Mouse (Mus musculus) heart, adult 2 months (tissue): Measurements from ENCODE around the gene Rbm19. TPM values are rescaled to one million over a fixed set of nuclear protein-coding genes. Genes with fewer than 3 reads are reported as not detected.

Experiments used
- DNase-seq, 2 experiments: peaks; one replicate each; pipeline ENCODE4 v3.0.0; 2021
- H3K27ac ChIP-seq: fragments of 200-600 bp; 2 replicates; pipeline ENCODE4 v1.8.1; 2022
- H3K27me3 ChIP-seq: fragments of 200-500 bp; 2 replicates; pipeline ENCODE4 v1.6.1; 2012; ENCODE audit warnings: mild to moderate bottlenecking, low read length, inconsistent platforms, mixed read lengths; ENCODE audit not compliant: control insufficient read depth, insufficient read depth
- H3K36me3 ChIP-seq: fragments of 200-500 bp; 2 replicates; pipeline ENCODE4 v1.6.1; 2012; ENCODE audit warnings: low read length, inconsistent platforms; ENCODE audit not compliant: control insufficient read depth, insufficient read depth
- H3K4me1 ChIP-seq: fragments of 200-500 bp; 2 replicates; pipeline ENCODE4 v1.6.1; 2011; ENCODE audit warnings: low read length; ENCODE audit not compliant: control insufficient read depth, insufficient read depth
- H3K4me3 ChIP-seq: fragments of 200-600 bp; 2 replicates; pipeline ENCODE4 v1.8.1; 2022
- H3K79me2 ChIP-seq: fragments of 200-500 bp; replicated peaks from 2 replicates; pipeline ENCODE4 v1.6.1; 2012; ENCODE audit warnings: mild to moderate bottlenecking, inconsistent platforms, low read length, moderate library complexity, mixed read lengths; ENCODE audit not compliant: control insufficient read depth, insufficient read depth
- H3K9ac ChIP-seq: fragments of 200-500 bp; 2 replicates; pipeline ENCODE4 v1.6.1; 2012; ENCODE audit warnings: low read depth, mild to moderate bottlenecking, control low read depth, inconsistent platforms, low read length, mixed read lengths
- CTCF ChIP-seq: fragments of 200-600 bp; IDR thresholded peaks from 2 replicates; pipeline ENCODE4 v1.8.1; 2022; ENCODE audit warnings: antibody characterized with exemption, mild to moderate bottlenecking, moderate library complexity
- EP300 ChIP-seq: fragments of 200-500 bp; IDR thresholded peaks from 2 replicates; pipeline ENCODE4 v1.6.1; 2011; ENCODE audit warnings: low read depth, low read length, control low read depth; ENCODE audit not compliant: insufficient read depth
- POLR2A ChIP-seq: fragments of 200-500 bp; IDR thresholded peaks from 2 replicates; pipeline ENCODE4 v1.6.1; 2011; ENCODE audit warnings: mild to moderate bottlenecking, low read depth, low read length, control low read depth; ENCODE audit not compliant: insufficient read depth
- WGBS: fragments of 180-500 bp; shearing (Covaris S2); methylation state at CpG from one replicate; pipeline ENCODE4 v1.1.7; 2018; 5-methylcytosine and 5-hydroxymethylcytosine counted together
- intact Hi-C: fragments of 180-260 bp; cut with DNase I; formaldehyde crosslinking; loops from one replicate; pipeline ENCODE4 v1.15.1; 2025
- polyA plus RNA-seq: library from polyadenylated mRNA; depleted of rRNA; stranded (reverse); fragments of >200 nt; gene quantifications from 2 replicates; pipeline ENCODE4 v1.2.3, GENCODE M21; 2012
- total RNA-seq, 2 experiments: library from RNA; stranded (reverse); gene quantifications; 2 replicates each; pipeline ENCODE4 v1.2.3; 2021

The Rbm19 gene
- total and polyA plus RNA-seq, 3 experiments, result 11.6 to 22.1 (median 19.6) TPM

DNA sequence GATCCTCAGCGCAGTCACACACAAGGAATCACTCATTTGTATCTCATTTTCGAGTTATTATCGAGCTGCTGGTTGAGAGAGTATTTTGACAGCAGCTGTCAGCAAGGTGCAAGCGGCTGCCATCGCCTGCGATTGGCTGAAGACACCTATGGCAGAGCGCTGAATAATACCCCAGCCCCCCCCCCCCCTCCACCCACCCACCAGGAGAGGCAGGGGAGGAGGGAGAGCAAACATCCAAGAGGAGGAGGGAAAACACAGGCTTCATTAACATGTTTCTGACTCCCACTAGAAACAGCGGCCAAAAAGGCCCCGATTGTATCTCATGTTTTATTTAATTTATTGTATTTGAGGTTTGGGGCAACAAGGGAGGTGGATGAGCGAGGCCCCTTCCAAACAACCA is 39.4 kb downstream of the Rbm19 start:
- intact Hi-C loops, result no loop called here

DNA sequence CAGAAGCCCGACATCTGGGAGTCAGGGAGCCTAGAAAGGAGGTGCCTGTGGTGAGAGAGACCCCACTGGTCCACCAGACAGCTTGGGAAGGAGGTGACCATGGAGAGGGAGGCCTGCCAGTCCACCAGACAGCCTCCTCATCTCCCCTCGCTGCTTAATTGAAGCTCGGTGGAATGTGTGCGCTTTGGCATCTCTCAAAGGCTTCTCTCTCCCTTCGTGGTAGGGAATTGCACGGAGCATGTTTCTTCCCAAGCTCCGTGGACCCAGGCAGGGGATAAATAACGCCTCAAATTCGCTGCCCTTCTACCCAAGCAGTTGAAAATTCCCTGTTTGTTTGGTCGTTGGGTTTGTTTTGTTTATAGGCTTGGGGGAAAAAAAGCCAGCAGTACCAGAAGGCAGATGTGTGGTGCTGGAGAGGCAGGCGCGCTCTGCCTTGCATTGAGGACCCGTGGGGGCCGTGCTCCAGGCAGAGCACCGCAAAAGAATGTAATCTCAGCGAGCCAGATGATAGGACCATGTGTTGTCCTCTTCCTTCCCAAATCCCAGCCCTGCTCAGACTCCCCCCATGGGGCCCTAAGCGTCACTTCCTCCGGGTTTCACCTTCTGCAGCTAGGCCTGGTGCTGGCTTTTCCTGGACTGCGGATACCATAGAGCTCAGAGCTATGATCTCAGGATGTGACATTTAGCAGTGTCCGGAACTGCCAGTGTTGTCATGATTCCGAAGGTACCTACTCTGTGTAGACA is 40.1 kb downstream of the Rbm19 start:
- Histone ChIP-seq H3K4me1 (peaks cover 2% of the 10 kb centered on the region), H3K27me3 (no peaks in the 10 kb centered on the region), H3K27ac (peak overlapping the region; percentile 38), H3K36me3 (no peaks in the 10 kb centered on the region), H3K4me3 (peak overlapping the region; percentile 23), H3K79me2 (no peaks in the 10 kb centered on the region), H3K9ac (peak overlapping the region; percentile 32)
- peak; percentile 50; the same call in 1 of the 2 replicates for TF ChIP-seq POLR2A
- TF ChIP-seq EP300, result 0 out of 2 replicates have a peak, but pooled peaks have one; percentile 50
- TF ChIP-seq CTCF, result no peak
- peak; percentile 71 to 73 for DNase-seq
- WGBS, result 44% methylated on average over 21 of the region's 21 CpGs
- intact Hi-C loops, result no loop called here

More for the DNA sequence above, 39.4 kb downstream of the Rbm19 start:
- H3K27ac ChIP-seq, result no peak overlapping the region; the same call in 1 of the 2 replicates
- WGBS, result 83% methylated on average over 10 of the region's 10 CpGs
- no peak for DNase-seq
- H3K9ac ChIP-seq, result no peak overlapping the region
- H3K36me3 ChIP-seq, result no peaks in the 10 kb centered on the region
- TF ChIP-seq CTCF (no peak), EP300 (no peak), POLR2A (no peak)
- H3K4me1 ChIP-seq, result peaks cover 2% of the 10 kb centered on the region
- H3K79me2 ChIP-seq, result no peaks in the 10 kb centered on the region
- no peaks in the 10 kb centered on the region for H3K27me3 ChIP-seq
- no peak overlapping the region for H3K4me3 ChIP-seq

DNA sequence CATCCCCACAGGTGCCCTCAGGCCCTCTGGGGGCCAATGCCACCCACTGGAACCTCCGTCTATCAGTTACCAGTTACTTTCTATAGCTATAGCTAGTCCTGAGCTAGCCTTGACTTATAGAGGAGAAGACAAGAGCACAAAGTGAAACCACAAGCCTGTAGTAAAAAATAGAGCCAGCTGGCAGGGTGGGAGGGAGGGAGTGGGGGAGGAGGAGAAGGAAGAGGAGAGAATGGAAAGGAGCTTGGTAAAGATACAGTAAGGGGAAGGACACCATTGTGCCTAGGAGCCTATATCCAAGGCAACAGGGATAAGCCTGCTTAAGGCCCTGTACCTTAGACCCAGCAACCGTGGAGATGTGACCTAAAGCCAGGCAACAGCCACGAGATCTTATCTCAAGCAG is 40.9 kb downstream of the Rbm19 start:
- Histone ChIP-seq H3K27me3 (no peaks in the 10 kb centered on the region), H3K4me3 (no peak overlapping the region), H3K9ac (0 out of 2 replicates have a peak overlapping the region, but pooled peaks have one; percentile 3), H3K4me1 (peaks cover 2% of the 10 kb centered on the region), H3K79me2 (no peaks in the 10 kb centered on the region), H3K27ac (peak overlapping the region; percentile 30; the same call in 1 of the 2 replicates), H3K36me3 (no peaks in the 10 kb centered on the region)
- TF ChIP-seq CTCF, result no peak
- TF ChIP-seq POLR2A, result no peak
- TF ChIP-seq EP300, result no peak
- WGBS, result 55% methylated on average over 3 of the region's 3 CpGs
- DNase-seq, result no peak
- intact Hi-C loops, result no loop called here

DNA sequence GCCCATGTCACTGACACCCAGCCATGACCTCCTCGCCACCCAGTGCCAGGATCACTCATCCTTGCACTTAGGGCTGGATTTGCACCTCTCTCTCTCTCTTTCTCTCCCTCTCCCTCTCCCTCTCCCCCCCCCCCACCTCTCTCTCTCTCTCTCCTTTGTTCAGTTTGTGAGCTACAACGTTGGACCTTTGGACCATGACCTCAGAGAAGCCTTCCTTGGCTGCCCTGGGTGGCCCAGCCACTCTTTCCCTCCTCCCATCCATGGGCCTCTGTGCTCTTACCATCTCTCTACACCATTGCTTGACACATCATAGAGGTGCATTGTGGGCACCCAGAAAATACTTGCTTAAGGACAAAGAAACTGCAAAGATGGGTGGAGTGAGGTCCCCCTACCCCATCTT is 42.2 kb downstream of the Rbm19 start:
- Histone ChIP-seq H3K4me3 (no peak overlapping the region), H3K27ac (no peak overlapping the region), H3K79me2 (no peaks in the 10 kb centered on the region), H3K36me3 (no peaks in the 10 kb centered on the region), H3K9ac (no peak overlapping the region), H3K4me1 (peaks cover 2% of the 10 kb centered on the region), H3K27me3 (no peaks in the 10 kb centered on the region)
- TF ChIP-seq EP300, result no peak
- TF ChIP-seq CTCF, result no peak
- no peak for TF ChIP-seq POLR2A
- intact Hi-C loops, result no loop called here
- no peak for DNase-seq
- 79% methylated on average over 2 of the region's 2 CpGs for WGBS

DNA sequence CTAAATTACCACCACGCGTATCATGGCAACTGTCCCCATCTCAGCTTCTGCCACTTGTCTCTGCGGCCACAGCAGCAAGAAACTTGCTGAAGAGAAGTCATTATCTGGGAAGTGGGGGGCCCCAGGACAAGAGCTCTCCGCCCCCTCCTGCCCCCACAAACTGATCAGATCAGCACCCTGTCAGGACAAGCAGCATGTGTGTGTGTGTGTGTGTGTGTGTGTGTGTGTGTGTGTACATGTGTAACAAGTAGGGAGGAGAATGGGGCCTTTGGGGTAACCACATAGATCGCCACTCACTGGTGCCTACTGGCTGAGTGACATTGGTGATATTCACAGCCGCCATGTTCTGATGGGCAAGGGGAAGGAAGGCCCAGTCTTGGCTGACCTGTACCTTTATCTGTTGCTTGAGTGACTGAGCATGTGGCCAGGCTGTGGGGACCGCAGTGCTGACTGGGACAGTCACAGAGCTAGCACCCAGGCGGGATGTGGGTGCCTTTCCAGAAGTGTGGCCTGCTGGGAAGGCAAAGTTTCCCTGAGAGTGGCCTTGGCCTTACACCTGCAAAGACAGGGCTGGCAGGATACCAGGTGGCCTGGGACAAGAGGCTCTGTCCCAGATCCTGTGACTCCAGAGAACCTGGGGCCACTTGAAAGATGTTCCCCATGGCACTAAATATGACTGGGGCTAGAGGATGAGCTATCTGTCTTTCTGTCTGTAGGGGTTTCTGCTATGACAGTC is 44.8 kb downstream of the Rbm19 start:
- H3K79me2 ChIP-seq, result no peaks in the 10 kb centered on the region
- intact Hi-C loops, result no loop called here
- H3K27ac ChIP-seq, result no peak overlapping the region
- H3K4me1 ChIP-seq, result peaks cover 2% of the 10 kb centered on the region
- DNase-seq, result no peak
- H3K4me3 ChIP-seq, result no peak overlapping the region
- TF ChIP-seq POLR2A (no peak), CTCF (no peak), EP300 (no peak)
- no peaks in the 10 kb centered on the region for H3K36me3 ChIP-seq
- no peaks in the 10 kb centered on the region for H3K27me3 ChIP-seq
- WGBS, result 89% methylated on average over 8 of the region's 8 CpGs
- no peak overlapping the region for H3K9ac ChIP-seq

DNA sequence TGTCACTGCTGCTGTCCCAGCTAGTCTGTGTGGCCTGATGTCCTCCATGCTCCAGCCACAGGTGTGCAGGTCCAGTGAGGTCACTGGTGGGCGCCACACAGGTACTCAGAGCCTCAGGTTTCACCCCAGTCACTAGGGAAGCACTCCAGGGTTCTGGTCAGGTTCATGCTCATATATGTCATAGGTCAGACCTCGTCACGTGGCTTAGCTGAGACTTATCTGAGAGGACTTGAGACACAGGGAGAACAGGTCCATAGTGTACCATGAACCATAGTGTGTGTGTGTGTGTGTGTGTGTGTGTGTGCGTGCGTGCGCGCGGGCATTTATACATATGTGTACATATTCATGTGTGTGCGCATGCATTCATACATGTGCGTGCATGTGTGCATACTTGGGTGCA is 46.4 kb downstream of the Rbm19 start:
- Histone ChIP-seq H3K79me2 (no peaks in the 10 kb centered on the region), H3K9ac (no peak overlapping the region), H3K36me3 (no peaks in the 10 kb centered on the region), H3K4me3 (no peak overlapping the region), H3K27ac (no peak overlapping the region), H3K4me1 (peaks cover 3% of the 10 kb centered on the region), H3K27me3 (no peaks in the 10 kb centered on the region)
- no peak for DNase-seq
- TF ChIP-seq EP300 (no peak), POLR2A (no peak), CTCF (no peak)
- 97% methylated on average over 10 of the region's 10 CpGs for WGBS
- intact Hi-C loops, result no loop called here
